Mouse (Mus musculus) cerebellum, adult 2 months (tissue): Measurements from ENCODE around the gene 6030468B19Rik.

Source experiments
- CTCF ChIP-seq: fragments of 200-500 bp; IDR thresholded peaks from 2 replicates; pipeline ENCODE4 v1.5.1; 2011; ENCODE audit warnings: low read depth, mild to moderate bottlenecking, control low read depth, low read length, moderate library complexity, borderline replicate concordance; ENCODE audit not compliant: insufficient read depth
- POLR2A ChIP-seq: fragments of 200-500 bp; IDR thresholded peaks from 2 replicates; pipeline ENCODE4 v1.6.1; 2011; ENCODE audit warnings: low read length, control low read depth, borderline replicate concordance; ENCODE audit not compliant: insufficient read depth

- TF ChIP-seq CTCF (no peak), POLR2A (no peak)
These were observed 32.1 kb upstream of the 6030468B19Rik start for GRCm38 (mm10) chr11:117765361-117765760.
